In genomic region chr4:53263776-53264175, GRCm38 (mm10) we compare ENCODE assay signal across 8 mouse cellular contexts.
DNase-seq lines count a peak whose midpoint lies in the region; ATAC-seq lines count a peak whose summit lies in the region.

No protein-coding gene starts in this region.

- WGBS in hindbrain, embryonic 14.5 days, result 37% methylated on average over 13 of the region's 13 CpGs

- peak overlapping the region; percentile 71 for H3K27ac ChIP-seq in hindbrain, embryonic 14.5 days

- H3K4me3 ChIP-seq in hindbrain, embryonic 14.5 days (replicated peaks; ENCODE audit: low read length), result no peak overlapping the region

- no peaks in the 10 kb centered on the region for H3K36me3 ChIP-seq in hindbrain, embryonic 14.5 days (replicated peaks; ENCODE audit: control insufficient read depth, insufficient read depth)

- H3K4me1 ChIP-seq in hindbrain, embryonic 14.5 days (replicated peaks; ENCODE audit: control insufficient read depth, insufficient read depth, low read length), result peaks cover 11% of the 10 kb centered on the region; the same call in 1 of the 2 replicates

- no peaks in the 10 kb centered on the region for H3K9me3 ChIP-seq in hindbrain, embryonic 14.5 days (ENCODE audit: control insufficient read depth, low read length)

- H3K27me3 ChIP-seq in hindbrain, embryonic 14.5 days (ENCODE audit: control insufficient read depth, insufficient read depth, low read length), result no peaks in the 10 kb centered on the region

- DNase-seq in adrenal gland, adult 18-20 months (ENCODE audit: low spot score in 2 of 2), result peak; percentile 77 to 82
- peak; percentile 87 to 89 for DNase-seq in cerebellum, postnatal 10 days
- peak; percentile 93 for DNase-seq in gastrocnemius, postnatal 10 days
- DNase-seq in hindbrain, embryonic 14.5 days (ENCODE audit: low spot score), result peak; percentile 76
- peak; percentile 76 to 81 for DNase-seq in layer of hippocampus, postnatal 10 days (ENCODE audit: low spot score in 2 of 2)
- peak; percentile 87 to 94 for DNase-seq in lung, postnatal 4 days
- peak; percentile 24 to 60 for DNase-seq in spleen, postnatal 4 days (ENCODE audit: low spot score in 2 of 2)
- DNase-seq in embryo, embryonic 10.5 days (ENCODE audit: low spot score), result no peak

- no peak overlapping the region for H3K9ac ChIP-seq in hindbrain, embryonic 14.5 days

- 0 out of 2 replicates have a peak overlapping the region, but pooled peaks have one; percentile 12 for H3K4me2 ChIP-seq in hindbrain, embryonic 14.5 days (replicated peaks)

- ATAC-seq in hindbrain, embryonic 14.5 days (ENCODE audit: low FRiP score), result peak; percentile 91
